Comparison of ENCODE assay signal across 20 mouse cellular contexts in genomic region chr2:103580756-103581155, GRCm38 (mm10). TPM values are rescaled to one million over a fixed set of nuclear protein-coding genes. Genes with fewer than 3 reads are reported as not detected.
DNase-seq lines count a peak whose midpoint lies in the region; ATAC-seq lines count a peak whose summit lies in the region.
"Had no signal": no experiment of that assay in that cellular context is flagged by ENCODE, and none has a peak within 500 bp of the region (broad histone marks: within the 10 kb centered on the region; RNA-seq: fewer than 3 reads in every experiment).

No protein-coding gene starts in this region.

- H3K4me3 ChIP-seq in heart, embryonic 10.5 days: peak overlapping the region; percentile 28; the same call in 1 of the 2 replicates
- H3K4me3 ChIP-seq in neural tube, embryonic 13.5 days: no peak overlapping the region
- H3K4me3 ChIP-seq in neural tube, embryonic 15.5 days (replicated peaks): no peak overlapping the region
- no peak overlapping the region for H3K4me3 ChIP-seq in limb, embryonic 13.5 days
- H3K4me3 ChIP-seq: erythroblast, embryonic 14.5 days; forebrain, embryonic 15.5 days; liver, embryonic 15.5 days; megakaryocyte, embryonic 14.5 days; stomach, embryonic 15.5 days had no signal

- no peaks in the 10 kb centered on the region for H3K27me3 ChIP-seq in heart, embryonic 10.5 days (ENCODE audit: insufficient read depth, poor library complexity, severe bottlenecking)
- no peaks in the 10 kb centered on the region for H3K27me3 ChIP-seq in neural tube, embryonic 13.5 days
- H3K27me3 ChIP-seq in neural tube, embryonic 15.5 days (replicated peaks): no peaks in the 10 kb centered on the region
- H3K27me3 ChIP-seq in limb, embryonic 13.5 days: no peaks in the 10 kb centered on the region
- H3K27me3 ChIP-seq: forebrain, embryonic 15.5 days; liver, embryonic 15.5 days; stomach, embryonic 15.5 days had no signal

- H3K27ac ChIP-seq in heart, embryonic 10.5 days: peak overlapping the region; percentile 83
- 0 out of 2 replicates have a peak overlapping the region, but pooled peaks have one; percentile 9 for H3K27ac ChIP-seq in neural tube, embryonic 13.5 days (replicated peaks)
- no peak overlapping the region; the same call in 1 of the 2 replicates for H3K27ac ChIP-seq in neural tube, embryonic 15.5 days (replicated peaks)
- H3K27ac ChIP-seq in limb, embryonic 13.5 days: peak overlapping the region; percentile 74; the same call in 1 of the 2 replicates
- H3K27ac ChIP-seq: forebrain, embryonic 15.5 days; hindbrain, embryonic 14.5 days; liver, embryonic 15.5 days; stomach, embryonic 15.5 days had no signal

- DNase-seq in heart, embryonic 10.5 days (ENCODE audit: low spot score): peak; percentile 71
- DNase-seq in heart, postnatal 14 days: no peak
- no peak for DNase-seq in kidney, postnatal 36 days
- DNase-seq in frontal cortex, postnatal 25 days (ENCODE audit: low spot score in 2 of 2): no peak
- DNase-seq: B cell, adult 2 months; cerebellum, adult 18-20 months; kidney, adult 9 months; kidney, postnatal 25 days; midbrain, embryonic 14.5 days; right cerebral cortex, postnatal 25 days; thymus, adult 2 months had no signal

- intact Hi-C loops in heart, postnatal 14 days (cut with DNase I): no loop called here

- H3K4me2 ChIP-seq in neural tube, embryonic 13.5 days: no peak overlapping the region
- no peak overlapping the region for H3K4me2 ChIP-seq in neural tube, embryonic 15.5 days
- H3K4me2 ChIP-seq in limb, embryonic 13.5 days (replicated peaks): peak overlapping the region; percentile 44
- H3K4me2 ChIP-seq: forebrain, embryonic 15.5 days; hindbrain, embryonic 14.5 days; liver, embryonic 15.5 days; stomach, embryonic 15.5 days had no signal

- H3K36me3 ChIP-seq in heart, embryonic 10.5 days: no peaks in the 10 kb centered on the region
- no peaks in the 10 kb centered on the region for H3K36me3 ChIP-seq in neural tube, embryonic 13.5 days
- no peaks in the 10 kb centered on the region for H3K36me3 ChIP-seq in neural tube, embryonic 15.5 days
- H3K36me3 ChIP-seq in limb, embryonic 13.5 days: no peaks in the 10 kb centered on the region
- H3K36me3 ChIP-seq: forebrain, embryonic 15.5 days; liver, embryonic 15.5 days; stomach, embryonic 15.5 days had no signal

- no peaks in the 10 kb centered on the region for H3K9me3 ChIP-seq in heart, embryonic 10.5 days
- no peaks in the 10 kb centered on the region for H3K9me3 ChIP-seq in neural tube, embryonic 13.5 days
- H3K9me3 ChIP-seq in neural tube, embryonic 15.5 days (replicated peaks): no peaks in the 10 kb centered on the region
- H3K9me3 ChIP-seq in limb, embryonic 13.5 days: no peaks in the 10 kb centered on the region
- H3K9me3 ChIP-seq: forebrain, embryonic 15.5 days; liver, embryonic 15.5 days; megakaryocyte, embryonic 14.5 days; stomach, embryonic 15.5 days had no signal

- H3K4me1 ChIP-seq in heart, embryonic 10.5 days: peaks cover 94% of the 10 kb centered on the region
- H3K4me1 ChIP-seq in neural tube, embryonic 13.5 days (replicated peaks): peaks cover 26% of the 10 kb centered on the region
- H3K4me1 ChIP-seq in neural tube, embryonic 15.5 days: peaks cover 18% of the 10 kb centered on the region
- peaks cover 82% of the 10 kb centered on the region for H3K4me1 ChIP-seq in limb, embryonic 13.5 days
- H3K4me1 ChIP-seq: forebrain, embryonic 15.5 days had no signal

- no peak for ATAC-seq in neural tube, embryonic 13.5 days (ENCODE audit: low read depth)
- ATAC-seq in neural tube, embryonic 15.5 days (ENCODE audit: low FRiP score): no peak
- no peak for ATAC-seq in limb, embryonic 13.5 days (ENCODE audit: low FRiP score, low read depth)
- ATAC-seq: forebrain, embryonic 15.5 days had no signal

- 27% methylated on average over 8 of the region's 8 CpGs for WGBS in heart, embryonic 10.5 days
- 66% methylated on average over 8 of the region's 8 CpGs for WGBS in neural tube, embryonic 13.5 days
- WGBS in neural tube, embryonic 15.5 days: 72% methylated on average over 8 of the region's 8 CpGs
- 32% methylated on average over 8 of the region's 8 CpGs for WGBS in limb, embryonic 13.5 days

- no peak overlapping the region for H3K9ac ChIP-seq in neural tube, embryonic 13.5 days
- no peak overlapping the region for H3K9ac ChIP-seq in neural tube, embryonic 15.5 days (replicated peaks)
- H3K9ac ChIP-seq in limb, embryonic 13.5 days: no peak overlapping the region
- H3K9ac ChIP-seq: forebrain, embryonic 15.5 days; hindbrain, embryonic 14.5 days; liver, embryonic 15.5 days; stomach, embryonic 15.5 days had no signal

RNA-seq across cellular contexts. Expression of gene Abtb2, which starts 14.6 kb away (rescaled TPM):
- polyA plus RNA-seq in heart, embryonic 10.5 days (2016; fragmentation: Nextera tagmentation; extraction: Ambion mirVana): 19.0 and 33.2 TPM in 2 replicates
- total RNA-seq in heart, postnatal 14 days (2021): 10 to 100 TPM; 18.1 to 21.6 TPM
- polyA plus RNA-seq in neural tube, embryonic 13.5 days (2015; fragmentation: Nextera tagmentation; extraction: Ambion mirVana): 12.1 and 13.2 TPM in 2 replicates
- 10.8 and 11.5 TPM in 2 replicates for polyA plus RNA-seq in neural tube, embryonic 15.5 days (2015; fragmentation: Nextera tagmentation; extraction: Ambion mirVana)
- 17.6 and 20.5 TPM in 2 replicates for polyA plus RNA-seq in limb, embryonic 13.5 days (2015; fragmentation: Nextera tagmentation; extraction: Ambion mirVana)
